Mouse (Mus musculus) liver, embryonic 14.5 days (tissue): ENCODE results near the gene Enoph1.

Experiments
- CTCF ChIP-seq: IDR thresholded peaks from 2 replicates; pipeline ENCODE4 v1.5.1; 2016; ENCODE audit warnings: antibody characterized with exemption, low read depth, control low read depth
- EP300 ChIP-seq: IDR thresholded peaks from 2 replicates; pipeline ENCODE4 v1.6.1; 2016; ENCODE audit warnings: antibody characterized with exemption, low read depth

DNA sequence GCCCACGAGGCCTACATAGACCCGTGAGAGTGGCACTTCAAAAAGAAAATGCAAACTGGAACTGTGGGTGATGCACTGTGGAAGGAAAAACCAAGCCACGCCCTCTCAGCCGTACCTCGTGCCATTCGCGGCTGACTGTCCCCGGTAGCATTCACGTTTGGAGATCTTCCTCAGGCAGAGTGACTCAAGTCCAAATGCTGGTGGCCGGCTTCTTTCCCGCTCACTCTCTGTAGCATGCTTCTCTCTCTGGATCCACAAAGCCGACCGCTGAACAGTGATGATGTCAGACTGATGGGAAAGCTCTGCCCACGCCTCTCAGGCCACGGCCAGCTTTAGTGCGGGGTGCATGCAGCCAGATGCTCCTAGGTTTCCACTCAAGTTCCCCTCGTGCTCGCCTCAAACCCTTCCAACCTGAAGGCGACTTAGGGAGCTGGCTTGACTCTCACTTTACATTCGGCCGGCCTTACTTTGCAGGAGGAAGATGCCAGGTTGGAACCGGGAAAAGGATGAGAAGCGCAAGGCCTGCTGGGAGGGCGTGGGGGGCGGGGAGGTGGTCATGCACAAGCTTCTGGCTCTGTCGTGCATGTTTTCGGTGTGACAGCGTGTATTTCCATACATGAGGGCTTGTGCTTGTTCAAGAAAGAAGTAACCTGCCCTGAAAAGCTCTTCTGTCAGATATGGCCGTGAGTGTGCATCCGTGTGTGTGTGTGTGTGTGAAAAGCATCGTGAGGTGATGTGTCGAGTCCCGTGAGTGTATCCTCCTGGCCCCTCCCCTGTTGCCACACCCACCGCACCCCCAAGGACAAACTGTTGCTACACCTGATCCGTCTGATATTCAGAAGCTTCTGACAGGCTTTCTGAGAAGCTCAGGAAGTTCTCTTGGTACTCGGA lies 39.5 kb downstream of the Enoph1 start:
- TF ChIP-seq CTCF, result no peak
- no peak for TF ChIP-seq EP300
